ENCODE assay signal across 17 mouse cellular contexts in the genomic region with DNA sequence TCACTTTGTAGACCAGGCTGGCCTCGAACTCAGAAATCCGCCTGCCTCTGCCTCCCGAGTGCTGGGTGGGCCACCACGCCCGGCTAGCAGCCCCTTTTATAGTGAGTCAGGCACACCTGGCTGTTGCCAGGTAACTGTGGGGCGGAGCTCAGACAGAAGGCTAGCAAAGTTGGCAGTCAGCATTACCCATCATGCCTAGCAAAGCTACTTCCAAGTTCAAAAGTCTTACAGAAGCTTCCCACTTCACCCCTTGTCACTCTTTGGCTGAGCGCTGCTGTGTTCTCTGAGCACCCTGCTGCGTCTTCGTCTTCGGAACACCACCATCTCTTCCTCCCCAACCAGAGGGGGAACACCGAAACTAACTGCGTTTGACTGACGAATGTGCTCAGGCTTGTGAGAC.
"Had no signal": no experiment of that assay in that cellular context is flagged by ENCODE, and none has a peak within 500 bp of the region (broad histone marks: within the 10 kb centered on the region; RNA-seq: fewer than 3 reads in every experiment).

No protein-coding gene starts in this region.

- H3K27me3 ChIP-seq: neural tube, embryonic 15.5 days had no signal

- ATAC-seq: midbrain, embryonic 16.5 days had no signal

- H3K4me3 ChIP-seq: midbrain, embryonic 10.5 days; midbrain, embryonic 12.5 days; myocyte; neural tube, embryonic 13.5 days; neural tube, embryonic 15.5 days; stomach, embryonic 15.5 days had no signal

- H3K36me3 ChIP-seq: midbrain, embryonic 10.5 days; midbrain, embryonic 12.5 days; neural tube, embryonic 13.5 days; neural tube, embryonic 15.5 days; stomach, embryonic 15.5 days had no signal

- H3K9me3 ChIP-seq: midbrain, embryonic 10.5 days; midbrain, embryonic 12.5 days; neural tube, embryonic 13.5 days; neural tube, embryonic 15.5 days; stomach, embryonic 15.5 days had no signal

- DNase-seq: lung, adult 18-20 months; lung, embryonic 14.5 days; lung, postnatal 10 days; lung, postnatal 4 days; midbrain, embryonic 14.5 days; right cerebral cortex, postnatal 14 days; thymus, adult 2 months; thymus, postnatal 25 days; thymus, postnatal 4 days had no signal

- H3K27ac ChIP-seq: midbrain, embryonic 10.5 days; midbrain, embryonic 12.5 days; neural tube, embryonic 13.5 days; neural tube, embryonic 15.5 days; stomach, embryonic 15.5 days; stomach, postnatal 0 days had no signal

- H3K4me1 ChIP-seq: midbrain, embryonic 10.5 days had no signal
